13 mouse cellular contexts compared by ENCODE assay signal in genomic region chr15:77056001-77056790, GRCm38 (mm10). TPM values are rescaled to one million over a fixed set of nuclear protein-coding genes. Genes with fewer than 3 reads are reported as not detected.
DNase-seq lines count a peak whose midpoint lies in the region; ATAC-seq and TF ChIP-seq lines count a peak whose summit lies in the region.
"Had no signal": no experiment of that assay in that cellular context is flagged by ENCODE, and none has a peak within 500 bp of the region (broad histone marks: within the 10 kb centered on the region; RNA-seq: fewer than 3 reads in every experiment).

No protein-coding gene starts in this region.

- ATAC-seq in kidney, embryonic 15.5 days (replicated peaks; ENCODE audit: low FRiP score) = no peak
- ATAC-seq in forebrain, embryonic 12.5 days (ENCODE audit: low FRiP score) = peak; percentile 36; the same call in 1 of the 2 replicates
- peak; percentile 71 for ATAC-seq in midbrain, embryonic 13.5 days

- DNase-seq in kidney, adult 18-20 months = no peak
- peak; percentile 42 for DNase-seq in ZHBTc4 (ENCODE audit: low read depth, low spot score)
- no peak for DNase-seq in right cerebral cortex, postnatal 14 days
- no peak for DNase-seq in left cerebral cortex, adult 2 months (ENCODE audit: extremely low spot score in 1 of 2, low spot score in 2 of 2)
- no peak for DNase-seq in spleen, postnatal 36 days (ENCODE audit: low spot score in 2 of 2)
- DNase-seq: kidney, adult 11 months had no signal

- peaks cover 20% of the 10 kb centered on the region for H3K4me1 ChIP-seq in kidney, embryonic 15.5 days
- H3K4me1 ChIP-seq in forebrain, embryonic 12.5 days = peaks cover 19% of the 10 kb centered on the region
- peaks cover 26% of the 10 kb centered on the region for H3K4me1 ChIP-seq in midbrain, embryonic 13.5 days (replicated peaks)
- H3K4me1 ChIP-seq: megakaryocyte, embryonic 14.5 days had no signal

- H3K9me3 ChIP-seq in kidney, embryonic 15.5 days (replicated peaks) = no peaks in the 10 kb centered on the region
- H3K9me3 ChIP-seq in forebrain, embryonic 12.5 days = no peaks in the 10 kb centered on the region
- peaks cover 3% of the 10 kb centered on the region; the same call in 1 of the 2 replicates for H3K9me3 ChIP-seq in midbrain, embryonic 13.5 days

- H3K36me3 ChIP-seq in kidney, embryonic 15.5 days = no peaks in the 10 kb centered on the region
- H3K36me3 ChIP-seq in forebrain, embryonic 12.5 days (replicated peaks) = no peaks in the 10 kb centered on the region
- no peaks in the 10 kb centered on the region for H3K36me3 ChIP-seq in midbrain, embryonic 13.5 days

- peak overlapping the region; percentile 19 for H3K27ac ChIP-seq in kidney, embryonic 15.5 days
- H3K27ac ChIP-seq in forebrain, embryonic 12.5 days = peak overlapping the region; percentile 57
- H3K27ac ChIP-seq in midbrain, embryonic 13.5 days = peak overlapping the region; percentile 21; the same call in 1 of the 2 replicates
- H3K27ac ChIP-seq in left cerebral cortex, adult 2 months = no peak overlapping the region

- no peaks in the 10 kb centered on the region for H3K27me3 ChIP-seq in kidney, embryonic 15.5 days
- no peaks in the 10 kb centered on the region for H3K27me3 ChIP-seq in forebrain, embryonic 12.5 days
- no peaks in the 10 kb centered on the region for H3K27me3 ChIP-seq in midbrain, embryonic 13.5 days
- H3K27me3 ChIP-seq: Patski had no signal

- 24% methylated on average over 6 of the region's 6 CpGs for WGBS in kidney, embryonic 15.5 days
- WGBS in forebrain, embryonic 12.5 days = 37% methylated on average over 6 of the region's 6 CpGs
- WGBS in midbrain, embryonic 13.5 days = 40% methylated on average over 6 of the region's 6 CpGs

- H3K9ac ChIP-seq in kidney, embryonic 15.5 days = no peak overlapping the region
- H3K9ac ChIP-seq in forebrain, embryonic 12.5 days = no peak overlapping the region
- H3K9ac ChIP-seq in midbrain, embryonic 13.5 days (replicated peaks) = no peak overlapping the region

- no peak overlapping the region for H3K4me2 ChIP-seq in kidney, embryonic 15.5 days
- H3K4me2 ChIP-seq in forebrain, embryonic 12.5 days = no peak overlapping the region
- no peak overlapping the region for H3K4me2 ChIP-seq in midbrain, embryonic 13.5 days (replicated peaks)

- TF ChIP-seq CTCF in left cerebral cortex, adult 2 months (IDR thresholded peaks at IDR 0.05) = no peak

- H3K4me3 ChIP-seq in kidney, embryonic 15.5 days (replicated peaks) = no peak overlapping the region
- no peak overlapping the region for H3K4me3 ChIP-seq in forebrain, embryonic 12.5 days (replicated peaks)
- no peak overlapping the region for H3K4me3 ChIP-seq in midbrain, embryonic 13.5 days (replicated peaks)
- no peak overlapping the region for H3K4me3 ChIP-seq in left cerebral cortex, adult 2 months
- H3K4me3 ChIP-seq: megakaryocyte, embryonic 14.5 days had no signal

- intact Hi-C loops in left cerebral cortex, adult 2 months (cut with DNase I) = no loop called here

RNA-seq across cellular contexts. Expression of gene Mb, which starts 5.7 kb away (rescaled TPM):
- 0.49 and 1.2 TPM in 2 replicates for polyA plus RNA-seq in kidney, embryonic 15.5 days (2015; fragmentation: Nextera tagmentation; extraction: Ambion mirVana)
- not detected in 2 replicates for polyA plus RNA-seq in forebrain, embryonic 12.5 days (2016; fragmentation: Nextera tagmentation; extraction: Ambion mirVana)
- polyA plus RNA-seq in midbrain, embryonic 13.5 days (2015; fragmentation: Nextera tagmentation; extraction: Ambion mirVana) = not detected in 2 replicates
- total RNA-seq in left cerebral cortex, adult 2 months (2021) = under 1 TPM in 1 of 2 experiments, not detected in 1; 0.33 TPM
- total RNA-seq: left cerebral cortex, postnatal 36 days had no signal
- polyA plus RNA-seq: Patski had no signal

RNA-seq across cellular contexts. Expression of gene Apol6, which starts 11.7 kb away (rescaled TPM):
- 0.23 TPM in 1 of 2 replicates, not detected in the other for polyA plus RNA-seq in kidney, embryonic 15.5 days (2015; fragmentation: Nextera tagmentation; extraction: Ambion mirVana)
- not detected in 2 replicates for polyA plus RNA-seq in forebrain, embryonic 12.5 days (2016; fragmentation: Nextera tagmentation; extraction: Ambion mirVana)
- not detected in 2 replicates for polyA plus RNA-seq in midbrain, embryonic 13.5 days (2015; fragmentation: Nextera tagmentation; extraction: Ambion mirVana)
- under 1 TPM in 1 of 2 experiments, not detected in 1; 0.19 TPM for total RNA-seq in left cerebral cortex, adult 2 months (2021)
- polyA plus RNA-seq: thymus, postnatal 0 days had no signal
